Mouse (Mus musculus): ENCODE results near the gene Cracr2a. TPM values are rescaled to one million over a fixed set of nuclear protein-coding genes. Genes with fewer than 3 reads are reported as not detected.

Cracr2a gene
- polyA plus RNA-seq, 1 experiment = not detected

DNA sequence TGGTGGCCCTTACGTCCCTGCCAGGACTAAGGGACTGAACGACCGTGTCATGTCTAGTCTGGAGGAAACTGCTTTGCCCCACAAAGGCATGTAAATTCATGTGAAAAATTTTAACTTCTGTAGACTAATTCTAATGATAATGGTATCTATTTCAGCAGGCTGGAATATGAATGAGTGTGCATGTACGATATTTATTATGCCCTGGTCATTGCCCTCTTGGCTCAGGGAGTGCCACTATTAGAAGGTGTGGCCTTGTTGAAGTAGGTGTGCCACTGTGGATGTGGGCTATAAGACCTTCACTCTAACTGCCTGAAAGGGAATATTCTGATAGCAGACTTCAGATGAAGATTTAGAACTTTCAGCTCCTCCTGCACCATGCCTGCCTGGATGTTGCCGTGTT lies 28.8 kb upstream of the Cracr2a start:
- H3K4me1 ChIP-seq (ENCODE audit: control insufficient read depth, insufficient read depth, low read length) = no peaks in the 10 kb centered on the region
- no peak overlapping the region for H3K27ac ChIP-seq (ENCODE audit: insufficient read depth, low read depth, low read length)
- H3K4me3 ChIP-seq (ENCODE audit: insufficient read depth, low read depth, low read length) = no peak overlapping the region
- WGBS = 96% methylated on average over 5 of the region's 5 CpGs
- TF ChIP-seq CTCF (IDR thresholded peaks at IDR 0.05; ENCODE audit: insufficient read depth, low read depth, low read length) = no peak
- no peak for TF ChIP-seq POLR2A (IDR thresholded peaks at IDR 0.05; ENCODE audit: insufficient read depth, low read depth, low read length)

DNA sequence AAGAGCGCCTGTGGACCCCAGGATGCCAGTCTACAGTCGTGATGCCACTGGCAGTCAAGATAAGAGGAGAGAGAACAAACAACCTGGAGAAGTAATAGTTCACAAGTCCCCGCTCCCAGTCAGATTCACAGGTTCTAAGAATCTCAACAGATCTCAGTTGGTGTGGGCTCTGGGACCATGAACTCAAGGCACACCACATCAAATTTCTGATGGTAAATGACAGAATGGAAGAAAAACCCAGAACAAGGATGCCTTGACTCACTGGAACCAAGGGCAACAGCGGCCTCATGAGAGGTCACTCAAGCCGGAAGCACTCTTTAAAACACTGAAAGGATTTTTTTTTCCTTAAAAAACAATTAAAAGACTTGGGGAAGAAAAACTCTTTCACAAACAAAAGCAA lies 27.4 kb upstream of the Cracr2a start:
- no peaks in the 10 kb centered on the region for H3K4me1 ChIP-seq (ENCODE audit: control insufficient read depth, insufficient read depth, low read length)
- TF ChIP-seq POLR2A (IDR thresholded peaks at IDR 0.05; ENCODE audit: insufficient read depth, low read depth, low read length) (no peak), CTCF (IDR thresholded peaks at IDR 0.05; ENCODE audit: insufficient read depth, low read depth, low read length) (no peak)
- no peak overlapping the region for H3K4me3 ChIP-seq (ENCODE audit: insufficient read depth, low read depth, low read length)
- no peak overlapping the region for H3K27ac ChIP-seq (ENCODE audit: insufficient read depth, low read depth, low read length)
- WGBS = 88% methylated on average over 5 of the region's 5 CpGs

DNA sequence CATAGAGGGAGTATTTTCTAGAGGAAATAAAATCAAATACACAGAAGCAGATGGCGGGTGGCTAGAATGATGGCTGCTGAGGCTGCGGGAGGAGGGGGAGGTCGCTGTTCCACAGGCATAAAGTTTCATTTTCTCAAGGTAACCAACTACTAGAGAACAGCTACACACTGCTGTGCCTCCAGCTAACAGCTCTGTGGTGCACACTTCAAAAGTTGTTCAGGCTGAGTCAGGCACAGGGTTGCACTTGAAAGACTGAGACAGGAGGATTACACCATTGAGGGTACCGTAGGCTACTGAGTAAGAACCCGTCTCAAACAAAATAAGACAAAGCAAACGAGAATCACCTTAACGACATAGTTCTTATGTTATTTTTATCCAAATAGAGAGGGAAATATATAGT lies 24.1 kb upstream of the Cracr2a start:
- Histone ChIP-seq H3K4me3 (ENCODE audit: insufficient read depth, low read depth, low read length) (no peak overlapping the region), H3K4me1 (ENCODE audit: control insufficient read depth, insufficient read depth, low read length) (no peaks in the 10 kb centered on the region), H3K27ac (ENCODE audit: insufficient read depth, low read depth, low read length) (no peak overlapping the region)
- 81% methylated on average over 7 of the region's 7 CpGs for WGBS
- TF ChIP-seq POLR2A (IDR thresholded peaks at IDR 0.05; ENCODE audit: insufficient read depth, low read depth, low read length) = no peak
- no peak for TF ChIP-seq CTCF (IDR thresholded peaks at IDR 0.05; ENCODE audit: insufficient read depth, low read depth, low read length)

DNA sequence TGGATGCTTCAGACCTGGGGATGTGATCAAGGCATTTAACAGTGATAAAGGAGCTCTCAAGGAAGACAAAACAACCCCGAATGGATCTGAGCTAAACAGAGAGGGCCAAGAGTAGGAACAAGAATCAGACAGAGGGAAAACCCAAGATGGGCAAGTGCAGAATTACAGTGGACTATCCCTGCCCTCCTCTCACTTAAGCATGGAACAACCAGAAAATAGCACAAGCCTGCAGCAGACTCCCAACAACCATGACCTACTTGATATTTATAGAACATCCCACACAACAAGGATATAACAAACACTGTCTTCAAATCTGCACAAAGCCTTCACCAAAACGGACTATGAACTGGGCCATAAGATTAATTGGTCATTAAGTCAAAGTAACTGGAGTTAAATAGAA lies 23.0 kb upstream of the Cracr2a start:
- H3K27ac ChIP-seq (ENCODE audit: insufficient read depth, low read depth, low read length) = no peak overlapping the region
- TF ChIP-seq POLR2A (IDR thresholded peaks at IDR 0.05; ENCODE audit: insufficient read depth, low read depth, low read length) (no peak), CTCF (IDR thresholded peaks at IDR 0.05; ENCODE audit: insufficient read depth, low read depth, low read length) (no peak)

DNA sequence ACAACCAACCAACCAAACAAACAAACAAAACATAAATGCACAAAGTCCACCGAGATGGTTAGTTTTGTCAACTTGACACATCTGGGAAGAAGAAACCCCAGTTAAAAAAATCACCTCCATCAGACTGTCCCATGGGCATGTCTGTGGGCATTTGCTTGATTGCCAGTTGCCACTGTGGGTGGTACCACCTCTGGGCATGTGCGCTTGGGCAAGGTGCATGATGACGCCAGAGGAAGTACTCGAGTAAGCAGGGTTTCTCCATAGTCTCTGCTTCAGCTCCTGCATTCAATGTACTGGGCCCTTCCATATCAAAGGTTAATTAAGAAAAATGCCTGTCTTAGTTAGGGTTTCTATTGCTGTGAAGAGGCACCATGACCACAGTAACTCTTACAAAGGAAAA lies 21.9 kb upstream of the Cracr2a start:
- H3K4me1 ChIP-seq (ENCODE audit: control insufficient read depth, insufficient read depth, low read length) = no peaks in the 10 kb centered on the region
- no peak overlapping the region for H3K4me3 ChIP-seq (ENCODE audit: insufficient read depth, low read depth, low read length)
- TF ChIP-seq POLR2A (IDR thresholded peaks at IDR 0.05; ENCODE audit: insufficient read depth, low read depth, low read length) (no peak), CTCF (IDR thresholded peaks at IDR 0.05; ENCODE audit: insufficient read depth, low read depth, low read length) (no peak)
- no peak overlapping the region for H3K27ac ChIP-seq (ENCODE audit: insufficient read depth, low read depth, low read length)
- 96% methylated on average over 4 of the region's 4 CpGs for WGBS

More for the DNA sequence above, 23.0 kb upstream of the Cracr2a start:
- H3K4me3 ChIP-seq (ENCODE audit: insufficient read depth, low read depth, low read length) = no peak overlapping the region
- 52% methylated on average over 2 of the region's 2 CpGs for WGBS
- no peaks in the 10 kb centered on the region for H3K4me1 ChIP-seq (ENCODE audit: control insufficient read depth, insufficient read depth, low read length)

DNA sequence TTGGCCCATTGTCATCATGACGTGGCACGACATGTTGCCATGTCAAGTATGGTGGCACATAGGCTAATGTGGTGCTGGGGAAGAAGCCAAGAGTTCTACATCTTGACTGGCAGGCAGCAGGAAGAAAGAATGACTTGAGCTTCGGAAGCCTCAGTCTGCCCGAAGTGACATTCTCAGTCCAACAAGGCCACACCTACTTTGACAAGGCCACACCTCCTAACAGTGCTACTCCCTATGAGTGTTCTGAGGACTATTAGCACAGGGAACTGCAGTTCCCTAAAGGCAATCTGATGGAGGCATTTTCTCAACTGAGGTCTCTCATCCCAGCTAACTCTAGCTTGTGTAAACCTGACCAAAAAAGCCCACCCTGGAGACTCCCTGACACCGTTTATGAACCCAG lies 21.5 kb upstream of the Cracr2a start:
- H3K4me1 ChIP-seq (ENCODE audit: control insufficient read depth, insufficient read depth, low read length) = no peaks in the 10 kb centered on the region
- 80% methylated on average over 5 of the region's 5 CpGs for WGBS
- H3K4me3 ChIP-seq (ENCODE audit: insufficient read depth, low read depth, low read length) = no peak overlapping the region
- TF ChIP-seq CTCF (IDR thresholded peaks at IDR 0.05; ENCODE audit: insufficient read depth, low read depth, low read length) = no peak
- H3K27ac ChIP-seq (ENCODE audit: insufficient read depth, low read depth, low read length) = no peak overlapping the region

GRCm38 (mm10) chr6:127540517-127540916 lies 20.6 kb upstream of the Cracr2a start:
- Histone ChIP-seq H3K27ac (ENCODE audit: insufficient read depth, low read depth, low read length) (no peak overlapping the region), H3K4me3 (ENCODE audit: insufficient read depth, low read depth, low read length) (no peak overlapping the region), H3K4me1 (ENCODE audit: control insufficient read depth, insufficient read depth, low read length) (no peaks in the 10 kb centered on the region)
- WGBS = 82% methylated on average over 4 of the region's 4 CpGs
- TF ChIP-seq POLR2A (IDR thresholded peaks at IDR 0.05; ENCODE audit: insufficient read depth, low read depth, low read length) (no peak), CTCF (IDR thresholded peaks at IDR 0.05; ENCODE audit: insufficient read depth, low read depth, low read length) (no peak)

DNA sequence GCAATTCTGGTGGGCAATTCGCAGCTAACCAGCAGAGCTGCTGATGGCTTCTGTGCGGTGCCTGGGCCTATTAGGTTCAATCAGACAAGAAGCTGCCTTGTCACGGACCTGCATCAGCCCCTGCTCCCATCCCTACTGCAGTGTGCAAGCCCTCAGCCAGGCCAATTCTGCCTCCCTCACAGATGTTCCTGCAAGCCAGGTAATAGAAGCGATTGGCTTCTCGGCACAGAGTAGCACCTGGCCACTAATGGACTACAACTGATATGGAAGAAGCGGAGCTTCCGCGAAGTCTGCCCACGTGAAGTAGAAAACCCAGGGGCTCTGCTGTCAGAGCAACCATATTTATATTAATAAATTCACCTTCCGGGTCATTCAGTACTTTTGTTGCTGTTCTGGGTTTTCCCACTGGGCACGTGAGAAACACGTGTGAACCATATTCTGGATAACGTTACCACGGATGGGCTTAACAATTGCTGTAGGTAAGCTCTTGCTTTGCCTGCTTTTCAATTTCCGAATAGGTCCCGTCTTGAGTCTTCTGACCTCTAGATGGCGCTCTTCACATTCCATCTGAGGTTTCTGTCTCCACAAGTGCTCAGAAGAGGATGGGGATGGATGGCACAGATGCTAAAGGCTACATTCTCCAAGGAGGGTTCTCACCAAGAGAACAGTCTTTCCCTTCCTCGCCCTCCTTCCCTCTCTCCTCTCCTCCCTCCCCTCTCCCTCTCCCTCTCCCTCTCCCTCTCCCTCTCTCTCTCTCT lies 19.3 kb upstream of the Cracr2a start:
- Histone ChIP-seq H3K27ac (ENCODE audit: insufficient read depth, low read depth, low read length) (no peak overlapping the region), H3K4me1 (ENCODE audit: control insufficient read depth, insufficient read depth, low read length) (no peaks in the 10 kb centered on the region), H3K4me3 (ENCODE audit: insufficient read depth, low read depth, low read length) (no peak overlapping the region)
- TF ChIP-seq POLR2A (IDR thresholded peaks at IDR 0.05; ENCODE audit: insufficient read depth, low read depth, low read length) = no peak
- no peak for TF ChIP-seq CTCF (IDR thresholded peaks at IDR 0.05; ENCODE audit: insufficient read depth, low read depth, low read length)
- WGBS = 35% methylated on average over 18 of the region's 18 CpGs

- Histone ChIP-seq H3K27ac (ENCODE audit: insufficient read depth, low read depth, low read length) (no peak overlapping the region), H3K4me3 (ENCODE audit: insufficient read depth, low read depth, low read length) (no peak overlapping the region), H3K4me1 (ENCODE audit: control insufficient read depth, insufficient read depth, low read length) (no peaks in the 10 kb centered on the region)
- TF ChIP-seq POLR2A (IDR thresholded peaks at IDR 0.05; ENCODE audit: insufficient read depth, low read depth, low read length) = no peak
- no peak for TF ChIP-seq CTCF (IDR thresholded peaks at IDR 0.05; ENCODE audit: insufficient read depth, low read depth, low read length)
- WGBS = 44% methylated on average over 4 of the region's 4 CpGs
Measured at GRCm38 (mm10) chr6:127546676-127547075, 14.5 kb upstream of the Cracr2a start.

Measured in olfactory bulb, adult 2 months (tissue).